Mouse (Mus musculus): ENCODE data around the gene H2afv.

DNA sequence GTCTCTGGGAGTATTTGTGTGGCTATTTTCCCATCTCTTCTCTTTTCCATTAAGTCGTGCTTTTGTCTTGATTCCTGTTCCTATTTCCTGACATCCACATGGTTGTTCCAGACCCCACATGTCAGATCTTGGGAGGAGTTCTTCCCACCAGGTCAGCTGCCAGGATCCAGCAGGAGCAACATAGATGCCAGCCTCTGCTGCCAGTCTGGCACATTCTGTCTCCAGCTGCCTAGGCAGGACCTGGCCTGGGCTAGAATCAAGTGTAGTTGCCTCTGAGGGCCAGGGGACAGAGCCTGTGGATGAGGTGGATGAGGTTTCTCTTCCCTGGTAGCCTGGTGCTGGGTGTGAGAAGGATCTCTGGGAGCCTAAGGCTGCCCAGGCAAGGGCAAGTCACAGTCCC is 50.4 kb downstream of the H2afv start:
- TF ChIP-seq CTCF (IDR thresholded peaks at IDR 0.05; ENCODE audit: low read depth, low read length), result no peak
- TF ChIP-seq POLR2AphosphoS5 (IDR thresholded peaks at IDR 0.05; ENCODE audit: insufficient replicate concordance, low read depth, low read length), result no peak
- TF ChIP-seq GATA1 (IDR thresholded peaks at IDR 0.05; ENCODE audit: borderline replicate concordance, low read length), result no peak

Data from G1E (cell line).